Comparison of ENCODE assay signal across 20 mouse cellular contexts in genomic region chr16:18227897-18228422, GRCm38 (mm10). TPM values are rescaled to one million over a fixed set of nuclear protein-coding genes. Genes with fewer than 3 reads are reported as not detected.
DNase-seq lines count a peak whose midpoint lies in the region; ATAC-seq and TF ChIP-seq lines count a peak whose summit lies in the region.
"Had no signal": no experiment of that assay in that cellular context is flagged by ENCODE, and none has a peak within 500 bp of the region (broad histone marks: within the 10 kb centered on the region; RNA-seq: fewer than 3 reads in every experiment).

No protein-coding gene starts in this region.

- H3K4me2 ChIP-seq in liver, embryonic 12.5 days = no peak overlapping the region
- H3K4me2 ChIP-seq: embryonic facial prominence, embryonic 15.5 days; heart, embryonic 12.5 days; hindbrain, embryonic 14.5 days had no signal

- DNase-seq in cerebellum, adult 2 months = no peak
- no peak for DNase-seq in cerebellum, postnatal 25 days
- no peak for DNase-seq in liver
- DNase-seq in thymus, postnatal 4 days = peak; percentile 15
- no peak for DNase-seq in thymus, postnatal 0 days (ENCODE audit: low spot score)
- no peak for DNase-seq in layer of hippocampus, adult 9-10 months (ENCODE audit: low spot score)
- DNase-seq: adrenal gland, postnatal 25 days; cerebellum, postnatal 10 days; embryo, embryonic 11 days; heart, adult 2 months had no signal

- H3K9me3 ChIP-seq in liver, embryonic 12.5 days (replicated peaks) = no peaks in the 10 kb centered on the region
- H3K9me3 ChIP-seq: embryonic facial prominence, embryonic 15.5 days; forebrain, embryonic 10.5 days; heart, embryonic 12.5 days; hindbrain, embryonic 10.5 days had no signal

- no peak overlapping the region for H3K9ac ChIP-seq in liver, embryonic 12.5 days
- H3K9ac ChIP-seq: embryonic facial prominence, embryonic 15.5 days; heart, embryonic 12.5 days; hindbrain, embryonic 14.5 days had no signal

- H3K4me1 ChIP-seq in cerebellum, adult 2 months (ENCODE audit: control insufficient read depth, insufficient read depth, low read length) = peaks cover 46% of the 10 kb centered on the region
- peaks cover 21% of the 10 kb centered on the region for H3K4me1 ChIP-seq in liver, embryonic 12.5 days

- H3K36me3 ChIP-seq in liver, embryonic 12.5 days = peaks cover 42% of the 10 kb centered on the region

- WGBS in cerebellum, adult 2 months = 91% methylated on average over 20 of the region's 20 CpGs
- 82% methylated on average over 20 of the region's 20 CpGs for WGBS in liver, embryonic 12.5 days (ENCODE audit: insufficient replicate concordance)

- no peak for TF ChIP-seq POLR2A in cerebellum, adult 2 months (IDR thresholded peaks at IDR 0.05; ENCODE audit: borderline replicate concordance, insufficient read depth, low read length)

- ATAC-seq in liver, embryonic 12.5 days = peak; percentile 38; the same call in 1 of the 2 replicates
- ATAC-seq: forebrain, embryonic 14.5 days had no signal

- H3K27ac ChIP-seq in cerebellum, adult 2 months (ENCODE audit: insufficient read depth, low read length) = peak overlapping the region; percentile 85
- no peak overlapping the region for H3K27ac ChIP-seq in liver, embryonic 12.5 days
- H3K27ac ChIP-seq: embryonic facial prominence, embryonic 15.5 days; forebrain, embryonic 10.5 days; hindbrain, embryonic 10.5 days; hindbrain, embryonic 14.5 days had no signal

- no peak for TF ChIP-seq CTCF in cerebellum, adult 2 months (IDR thresholded peaks at IDR 0.05; ENCODE audit: borderline replicate concordance, insufficient read depth, low read depth, low read length)

- no peak overlapping the region for H3K4me3 ChIP-seq in cerebellum, adult 2 months (replicated peaks; ENCODE audit: insufficient read depth, low read depth, low read length)
- no peak overlapping the region for H3K4me3 ChIP-seq in liver, embryonic 12.5 days
- H3K4me3 ChIP-seq: embryonic facial prominence, embryonic 15.5 days; erythroblast, embryonic 14.5 days; forebrain, embryonic 10.5 days; heart, adult 2 months; heart, embryonic 12.5 days; hindbrain, embryonic 10.5 days had no signal

- no peaks in the 10 kb centered on the region for H3K27me3 ChIP-seq in cerebellum, adult 2 months (ENCODE audit: control insufficient read depth, insufficient read depth, low read length)
- no peaks in the 10 kb centered on the region for H3K27me3 ChIP-seq in liver, embryonic 12.5 days (replicated peaks)
- H3K27me3 ChIP-seq: embryonic facial prominence, embryonic 15.5 days; heart, embryonic 12.5 days had no signal

RNA-seq across cellular contexts. Expression of gene Zdhhc8, which starts 7.0 kb away (rescaled TPM):
- polyA plus RNA-seq in cerebellum, adult 2 months (2012; rRNA removed) = 74.0 and 85.3 TPM in 2 replicates
- 4.3 and 4.9 TPM in 2 replicates for polyA plus RNA-seq in liver, embryonic 12.5 days (2016; fragmentation: Nextera tagmentation; extraction: Ambion mirVana)
- 25.2 and 27.1 TPM in 2 replicates for polyA plus RNA-seq in thymus, postnatal 0 days (2015; fragmentation: Nextera tagmentation; extraction: Ambion mirVana)

RNA-seq across cellular contexts. Expression of gene Ccdc188, which starts 10.3 kb away (rescaled TPM):
- polyA plus RNA-seq in cerebellum, adult 2 months (2012; rRNA removed) = not detected in 2 replicates
- not detected in 2 replicates for polyA plus RNA-seq in liver, embryonic 12.5 days (2016; fragmentation: Nextera tagmentation; extraction: Ambion mirVana)
- 0.13 TPM in 1 of 2 replicates, not detected in the other for polyA plus RNA-seq in thymus, postnatal 0 days (2015; fragmentation: Nextera tagmentation; extraction: Ambion mirVana)
- polyA plus RNA-seq: embryonic facial prominence, embryonic 11.5 days; embryonic facial prominence, embryonic 15.5 days; erythroblast, embryonic 14.5 days; forebrain, embryonic 10.5 days; heart, adult 2 months; heart, embryonic 16.5 days; hindbrain, embryonic 14.5 days had no signal

RNA-seq across cellular contexts. Expression of gene Trmt2a, which starts 20.5 kb away (rescaled TPM):
- 96.0 and 99.5 TPM in 2 replicates for polyA plus RNA-seq in cerebellum, adult 2 months (2012; rRNA removed)
- polyA plus RNA-seq in liver, embryonic 12.5 days (2016; fragmentation: Nextera tagmentation; extraction: Ambion mirVana) = 88.8 and 96.5 TPM in 2 replicates
- 86.9 and 88.5 TPM in 2 replicates for polyA plus RNA-seq in thymus, postnatal 0 days (2015; fragmentation: Nextera tagmentation; extraction: Ambion mirVana)

RNA-seq across cellular contexts. Expression of gene Ranbp1, which starts 20.6 kb away (rescaled TPM):
- polyA plus RNA-seq in cerebellum, adult 2 months (2012; rRNA removed) = 96.2 and 104 TPM in 2 replicates
- polyA plus RNA-seq in liver, embryonic 12.5 days (2016; fragmentation: Nextera tagmentation; extraction: Ambion mirVana) = 595 and 610 TPM in 2 replicates
- polyA plus RNA-seq in thymus, postnatal 0 days (2015; fragmentation: Nextera tagmentation; extraction: Ambion mirVana) = 582 and 637 TPM in 2 replicates

RNA-seq across cellular contexts. Expression of gene Gm49776, which starts 30.2 kb away (rescaled TPM):
- 0.47 TPM in 1 of 2 replicates, not detected in the other for polyA plus RNA-seq in cerebellum, adult 2 months (2012; rRNA removed)
- polyA plus RNA-seq in liver, embryonic 12.5 days (2016; fragmentation: Nextera tagmentation; extraction: Ambion mirVana) = 1.7 TPM in 1 of 2 replicates, not detected in the other
- polyA plus RNA-seq in thymus, postnatal 0 days (2015; fragmentation: Nextera tagmentation; extraction: Ambion mirVana) = 2.4 and 6.3 TPM in 2 replicates
- polyA plus RNA-seq: erythroblast, embryonic 14.5 days; heart, adult 2 months; heart, embryonic 16.5 days; hindbrain, embryonic 10.5 days; hindbrain, embryonic 14.5 days had no signal
